23 mouse cellular contexts compared by ENCODE assay signal in genomic region chr5:139288591-139288990, GRCm38 (mm10). TPM values are rescaled to one million over a fixed set of nuclear protein-coding genes. Genes with fewer than 3 reads are reported as not detected.
DNase-seq lines count a peak whose midpoint lies in the region; ATAC-seq and TF ChIP-seq lines count a peak whose summit lies in the region.
"Had no signal": no experiment of that assay in that cellular context is flagged by ENCODE, and none has a peak within 500 bp of the region (broad histone marks: within the 10 kb centered on the region; RNA-seq: fewer than 3 reads in every experiment).

No protein-coding gene starts in this region.

- DNase-seq in layer of hippocampus, adult 11-12 months (ENCODE audit: low spot score): peak; percentile 6
- no peak for DNase-seq in layer of hippocampus, adult 8-10 months (ENCODE audit: low spot score in 2 of 2)
- peak; percentile 61 for DNase-seq in midbrain, embryonic 11.5 days (ENCODE audit: low spot score, missing footprints)
- no peak for DNase-seq in midbrain, embryonic 14.5 days
- no peak for DNase-seq in cerebellum, postnatal 14 days
- DNase-seq in gastrocnemius, adult 2 months: no peak
- DNase-seq: adrenal gland, postnatal 25 days; cerebellum, adult 8-10 months; cerebellum, postnatal 36 days; heart, adult 2 months; heart, postnatal 10 days; kidney, postnatal 25 days; lung, embryonic 14.5 days; lung, postnatal 14 days had no signal

- intact Hi-C loops in gastrocnemius, adult 2 months (cut with DNase I): no loop called here

- H3K9ac ChIP-seq in midbrain, embryonic 11.5 days (ENCODE audit: low read length): no peak overlapping the region
- H3K9ac ChIP-seq in midbrain, embryonic 14.5 days (replicated peaks; ENCODE audit: low read length): no peak overlapping the region
- no peak overlapping the region for H3K9ac ChIP-seq in liver, embryonic 15.5 days
- H3K9ac ChIP-seq: forebrain, embryonic 13.5 days; heart, embryonic 13.5 days; hindbrain, embryonic 14.5 days; limb, embryonic 15.5 days; lung, embryonic 14.5 days; midbrain, embryonic 13.5 days; stomach, embryonic 15.5 days had no signal

- H3K9me3 ChIP-seq in midbrain, embryonic 11.5 days (ENCODE audit: control insufficient read depth, low read length): no peaks in the 10 kb centered on the region
- no peaks in the 10 kb centered on the region for H3K9me3 ChIP-seq in midbrain, embryonic 14.5 days (ENCODE audit: control insufficient read depth, low read length)
- no peaks in the 10 kb centered on the region for H3K9me3 ChIP-seq in liver, embryonic 15.5 days (replicated peaks)
- H3K9me3 ChIP-seq: forebrain, embryonic 13.5 days; heart, embryonic 13.5 days; limb, embryonic 10.5 days; limb, embryonic 15.5 days; midbrain, embryonic 13.5 days; stomach, embryonic 15.5 days had no signal

- no peak for ATAC-seq in midbrain, embryonic 11.5 days (ENCODE audit: low FRiP score)
- no peak for ATAC-seq in midbrain, embryonic 14.5 days (ENCODE audit: low FRiP score, low TSS enrichment)
- ATAC-seq in liver, embryonic 15.5 days (ENCODE audit: insufficient read depth): no peak
- ATAC-seq: forebrain, embryonic 13.5 days; intestine, postnatal 0 days; midbrain, embryonic 13.5 days had no signal

- no peak overlapping the region for H3K4me3 ChIP-seq in midbrain, embryonic 11.5 days (ENCODE audit: low read depth, low read length)
- no peak overlapping the region for H3K4me3 ChIP-seq in midbrain, embryonic 14.5 days (replicated peaks; ENCODE audit: low read depth, low read length)
- H3K4me3 ChIP-seq in liver, embryonic 15.5 days (replicated peaks): no peak overlapping the region
- no peak overlapping the region for H3K4me3 ChIP-seq in gastrocnemius, adult 2 months
- H3K4me3 ChIP-seq: forebrain, embryonic 13.5 days; heart, adult 2 months; heart, embryonic 13.5 days; limb, embryonic 10.5 days; limb, embryonic 15.5 days; midbrain, embryonic 13.5 days; stomach, embryonic 15.5 days had no signal

- 75% methylated on average over 4 of the region's 4 CpGs for WGBS in midbrain, embryonic 11.5 days
- 78% methylated on average over 4 of the region's 4 CpGs for WGBS in midbrain, embryonic 14.5 days
- 51% methylated on average over 4 of the region's 4 CpGs for WGBS in liver, embryonic 15.5 days (ENCODE audit: insufficient replicate concordance)

- H3K4me2 ChIP-seq in midbrain, embryonic 11.5 days: no peak overlapping the region
- no peak overlapping the region for H3K4me2 ChIP-seq in midbrain, embryonic 14.5 days (ENCODE audit: low read length)
- no peak overlapping the region for H3K4me2 ChIP-seq in liver, embryonic 15.5 days
- H3K4me2 ChIP-seq: forebrain, embryonic 13.5 days; heart, embryonic 13.5 days; hindbrain, embryonic 14.5 days; limb, embryonic 15.5 days; lung, embryonic 14.5 days; midbrain, embryonic 13.5 days; stomach, embryonic 15.5 days had no signal

- TF ChIP-seq CTCF in gastrocnemius, adult 2 months (IDR thresholded peaks at IDR 0.05): no peak

- no peak overlapping the region for H3K27ac ChIP-seq in midbrain, embryonic 11.5 days (ENCODE audit: low read depth, low read length)
- H3K27ac ChIP-seq in midbrain, embryonic 14.5 days (replicated peaks; ENCODE audit: low read depth, low read length): no peak overlapping the region
- peak overlapping the region; percentile 68; the same call in 1 of the 2 replicates for H3K27ac ChIP-seq in liver, embryonic 15.5 days (replicated peaks)
- H3K27ac ChIP-seq in gastrocnemius, adult 2 months: no peak overlapping the region
- H3K27ac ChIP-seq: forebrain, embryonic 13.5 days; heart, adult 2 months; heart, embryonic 13.5 days; hindbrain, embryonic 14.5 days; limb, embryonic 10.5 days; limb, embryonic 15.5 days; midbrain, embryonic 13.5 days had no signal

- no peaks in the 10 kb centered on the region for H3K4me1 ChIP-seq in midbrain, embryonic 11.5 days (ENCODE audit: control insufficient read depth, insufficient read depth, low read length)
- no peaks in the 10 kb centered on the region for H3K4me1 ChIP-seq in midbrain, embryonic 14.5 days (ENCODE audit: control insufficient read depth, insufficient read depth, low read length)
- H3K4me1 ChIP-seq in liver, embryonic 15.5 days (replicated peaks): peaks cover 45% of the 10 kb centered on the region
- H3K4me1 ChIP-seq: forebrain, embryonic 13.5 days; midbrain, embryonic 13.5 days had no signal

- no peaks in the 10 kb centered on the region for H3K36me3 ChIP-seq in midbrain, embryonic 11.5 days (ENCODE audit: control insufficient read depth, insufficient read depth, low read length)
- H3K36me3 ChIP-seq in midbrain, embryonic 14.5 days (ENCODE audit: control insufficient read depth, insufficient read depth, low read length): no peaks in the 10 kb centered on the region
- no peaks in the 10 kb centered on the region for H3K36me3 ChIP-seq in liver, embryonic 15.5 days (replicated peaks)
- H3K36me3 ChIP-seq: heart, embryonic 13.5 days; limb, embryonic 10.5 days; limb, embryonic 15.5 days; midbrain, embryonic 13.5 days; stomach, embryonic 15.5 days had no signal

- no peaks in the 10 kb centered on the region for H3K27me3 ChIP-seq in midbrain, embryonic 11.5 days (ENCODE audit: control insufficient read depth, insufficient read depth, low read length)
- no peaks in the 10 kb centered on the region for H3K27me3 ChIP-seq in midbrain, embryonic 14.5 days (ENCODE audit: control insufficient read depth, insufficient read depth, low read length)
- H3K27me3 ChIP-seq in liver, embryonic 15.5 days: no peaks in the 10 kb centered on the region
- H3K27me3 ChIP-seq: forebrain, embryonic 13.5 days; heart, embryonic 13.5 days; limb, embryonic 15.5 days; midbrain, embryonic 13.5 days; stomach, embryonic 15.5 days had no signal

RNA-seq across cellular contexts. Expression of gene Get4, which starts 36.5 kb away (rescaled TPM):
- total RNA-seq in layer of hippocampus, adult 8-10 months (2022): 10 to 100 TPM; 47.8 to 56.9 (median 50.8) TPM
- 118 and 123 TPM in 2 replicates for polyA plus RNA-seq in midbrain, embryonic 11.5 days (2014; fragmentation: Nextera tagmentation; extraction: Ambion mirVana)
- 113 and 119 TPM in 2 replicates for polyA plus RNA-seq in midbrain, embryonic 14.5 days (2014; fragmentation: Nextera tagmentation; extraction: Ambion mirVana)
- polyA plus RNA-seq in liver, embryonic 15.5 days (2015; fragmentation: Nextera tagmentation; extraction: Ambion mirVana): 107 and 109 TPM in 2 replicates
- total RNA-seq in gastrocnemius, adult 2 months (2021): 10 to 100 TPM; 30.6 to 31.1 TPM

RNA-seq across cellular contexts. Expression of gene Adap1, which starts 36.8 kb away (rescaled TPM):
- total RNA-seq in layer of hippocampus, adult 8-10 months (2022): 100 to 1,000 TPM; 148 to 186 (median 164) TPM
- 2.4 TPM in 2 replicates for polyA plus RNA-seq in midbrain, embryonic 11.5 days (2014; fragmentation: Nextera tagmentation; extraction: Ambion mirVana)
- 38.6 and 64.0 TPM in 2 replicates for polyA plus RNA-seq in midbrain, embryonic 14.5 days (2014; fragmentation: Nextera tagmentation; extraction: Ambion mirVana)
- polyA plus RNA-seq in liver, embryonic 15.5 days (2015; fragmentation: Nextera tagmentation; extraction: Ambion mirVana): 4.3 and 5.2 TPM in 2 replicates
- total RNA-seq in gastrocnemius, adult 2 months (2021): 1 to 10 TPM in 1 of 2 experiments, under 1 TPM in 1; 0.89 to 1.0 TPM

Comparison
In these comparisons a context has a peak if more than half of its experiments do, and no peak if none do; other contexts are left out.
1. DNase-seq: peak in layer of hippocampus, adult 11-12 months (single experiment) and midbrain, embryonic 11.5 days (single experiment); none in layer of hippocampus, adult 8-10 months (0 of 2), midbrain, embryonic 14.5 days (single experiment), cerebellum, postnatal 14 days (0 of 2) and gastrocnemius, adult 2 months (single experiment).